Mouse (Mus musculus) intestine, embryonic 16.5 days (tissue): ENCODE measurements around the gene Gpr157. TPM values are rescaled to one million over a fixed set of nuclear protein-coding genes. Genes with fewer than 3 reads are reported as not detected.
A peak's percentile ranks its signal among the peaks of the same experiment; 100 is the strongest.

Experiments
- ATAC-seq: fragments of 200-750 bp; cut with Nextera tagmentation; 2 replicates; pipeline ENCODE4 v1.8.0; 2017; ENCODE audit warnings: moderate TSS enrichment, moderate library complexity
- H3K27ac ChIP-seq: fragments of 300-500 bp; sonication (generic); 2 replicates; pipeline ENCODE4 v1.5.1; 2014; ENCODE audit warnings: mild to moderate bottlenecking, low read length
- H3K27me3 ChIP-seq: fragments of 300-500 bp; sonication (generic); replicated peaks from 2 replicates; pipeline ENCODE4 v1.6.1; 2014; ENCODE audit warnings: low read length, control low read depth, mixed read lengths; ENCODE audit not compliant: control insufficient read depth, insufficient read depth
- H3K36me3 ChIP-seq: fragments of 300-500 bp; sonication (generic); 2 replicates; pipeline ENCODE4 v1.6.1; 2014; ENCODE audit warnings: low read length, control low read depth; ENCODE audit not compliant: control insufficient read depth, insufficient read depth
- H3K4me1 ChIP-seq: fragments of 300-500 bp; sonication (generic); 2 replicates; pipeline ENCODE4 v1.6.1; 2014; ENCODE audit warnings: low read length, control low read depth, mixed read lengths; ENCODE audit not compliant: control insufficient read depth, insufficient read depth
- H3K4me2 ChIP-seq: fragments of 300-500 bp; sonication (generic); 2 replicates; pipeline ENCODE4 v1.6.1; 2014; ENCODE audit warnings: low read depth, low read length, control low read depth
- H3K4me3 ChIP-seq: fragments of 300-500 bp; sonication (generic); 2 replicates; pipeline ENCODE4 v1.5.1; 2014; ENCODE audit warnings: mild to moderate bottlenecking, low read length
- H3K9ac ChIP-seq: fragments of 300-500 bp; sonication (generic); 2 replicates; pipeline ENCODE4 v1.6.1; 2014; ENCODE audit warnings: low read depth, low read length
- H3K9me3 ChIP-seq: fragments of 300-500 bp; sonication (generic); 2 replicates; pipeline ENCODE4 v1.6.1; 2016; ENCODE audit warnings: low read length, control low read depth; ENCODE audit not compliant: control insufficient read depth
- WGBS: fragments of 180-500 bp; shearing (Covaris S2); extraction: QIAGEN DNeasy Blood & Tissue Kit; methylation state at CpG from one replicate; pipeline ENCODE4 v1.1.7; 2014; 5-methylcytosine and 5-hydroxymethylcytosine counted together
- polyA plus RNA-seq: library from polyadenylated mRNA; unstranded; fragments of >200 nt; fragmentation: Nextera tagmentation; extraction: Ambion mirVana; gene quantifications from 2 replicates; pipeline ENCODE4 v1.2.1, GENCODE M21; 2015

Gpr157 gene
- polyA plus RNA-seq, 1 experiment from 2014 or later = 1.6 TPM

GRCm38 (mm10) chr4:150080330-150080967 is 6.7 kb upstream of the Gpr157 start:
- Histone ChIP-seq H3K4me3 (no peak overlapping the region), H3K27me3 (no peaks in the 10 kb centered on the region), H3K27ac (peak overlapping the region; percentile 46; the same call in 1 of the 2 replicates), H3K4me2 (no peak overlapping the region), H3K9me3 (no peaks in the 10 kb centered on the region), H3K4me1 (peaks cover 4% of the 10 kb centered on the region), H3K36me3 (no peaks in the 10 kb centered on the region), H3K9ac (no peak overlapping the region)
- ATAC-seq = no peak
- 68% methylated on average over 11 of the region's 11 CpGs for WGBS

- Histone ChIP-seq H3K27ac (no peak overlapping the region), H3K4me1 (peaks cover 22% of the 10 kb centered on the region), H3K9me3 (no peaks in the 10 kb centered on the region), H3K36me3 (no peaks in the 10 kb centered on the region), H3K4me3 (no peak overlapping the region), H3K9ac (no peak overlapping the region), H3K27me3 (no peaks in the 10 kb centered on the region), H3K4me2 (no peak overlapping the region)
- 78% methylated on average over 4 of the region's 4 CpGs for WGBS
- no peak for ATAC-seq
Observed at GRCm38 (mm10) chr4:150085366-150085765, 1.8 kb upstream of the Gpr157 start.

GRCm38 (mm10) chr4:150086841-150087160 is 364 bp upstream of the Gpr157 start:
- Histone ChIP-seq H3K4me3 (peak overlapping the region; percentile 69), H3K4me1 (peaks cover 22% of the 10 kb centered on the region), H3K27me3 (no peaks in the 10 kb centered on the region), H3K36me3 (no peaks in the 10 kb centered on the region), H3K9ac (peak overlapping the region; percentile 57), H3K27ac (no peak overlapping the region; the same call in 1 of the 2 replicates), H3K9me3 (no peaks in the 10 kb centered on the region), H3K4me2 (peak overlapping the region; percentile 98)
- WGBS = 4% methylated on average over 7 of the region's 7 CpGs
- no peak for ATAC-seq

GRCm38 (mm10) chr4:150087890-150088530 is 845 bp downstream of the Gpr157 start:
- Histone ChIP-seq H3K27ac (peak overlapping the region; percentile 84), H3K9me3 (no peaks in the 10 kb centered on the region), H3K9ac (peak overlapping the region; percentile 84), H3K36me3 (no peaks in the 10 kb centered on the region), H3K27me3 (no peaks in the 10 kb centered on the region), H3K4me2 (peak overlapping the region; percentile 98), H3K4me3 (peak overlapping the region; percentile 69), H3K4me1 (peaks cover 27% of the 10 kb centered on the region)
- WGBS = 20% methylated on average over 29 of the region's 29 CpGs
- no peak for ATAC-seq

- no peaks in the 10 kb centered on the region for H3K27me3 ChIP-seq
- no peak overlapping the region for H3K27ac ChIP-seq
- ATAC-seq = no peak
- H3K4me3 ChIP-seq = no peak overlapping the region
- H3K9me3 ChIP-seq = no peaks in the 10 kb centered on the region
- no peaks in the 10 kb centered on the region for H3K36me3 ChIP-seq
- no peak overlapping the region for H3K9ac ChIP-seq
- 74% methylated on average over 10 of the region's 10 CpGs for WGBS
- peaks cover 33% of the 10 kb centered on the region for H3K4me1 ChIP-seq
- peak overlapping the region; percentile 98; the same call in 1 of the 2 replicates for H3K4me2 ChIP-seq
Observed at GRCm38 (mm10) chr4:150089121-150089520, 2.0 kb downstream of the Gpr157 start.

- Histone ChIP-seq H3K9me3 (no peaks in the 10 kb centered on the region), H3K27ac (no peak overlapping the region), H3K9ac (no peak overlapping the region), H3K4me3 (no peak overlapping the region), H3K4me1 (peaks cover 43% of the 10 kb centered on the region), H3K4me2 (no peak overlapping the region), H3K27me3 (no peaks in the 10 kb centered on the region), H3K36me3 (no peaks in the 10 kb centered on the region)
- WGBS = 84% methylated on average over 18 of the region's 18 CpGs
- no peak for ATAC-seq
Observed at GRCm38 (mm10) chr4:150091887-150092582, 4.9 kb downstream of the Gpr157 start.

GRCm38 (mm10) chr4:150092583-150092902 is 5.4 kb downstream of the Gpr157 start:
- WGBS = 63% methylated on average over 3 of the region's 3 CpGs
- Histone ChIP-seq H3K9me3 (no peaks in the 10 kb centered on the region), H3K27ac (no peak overlapping the region), H3K4me1 (peaks cover 43% of the 10 kb centered on the region), H3K4me2 (no peak overlapping the region), H3K9ac (no peak overlapping the region), H3K36me3 (no peaks in the 10 kb centered on the region), H3K27me3 (no peaks in the 10 kb centered on the region), H3K4me3 (no peak overlapping the region)
- ATAC-seq = no peak

- peak overlapping the region; percentile 30 for H3K4me2 ChIP-seq
- H3K4me3 ChIP-seq = no peak overlapping the region
- H3K36me3 ChIP-seq = no peaks in the 10 kb centered on the region
- WGBS = 30% methylated on average over 12 of the region's 12 CpGs
- H3K9ac ChIP-seq = peak overlapping the region; percentile 25; the same call in 1 of the 2 replicates
- H3K27ac ChIP-seq = peak overlapping the region; percentile 77
- peak; percentile 87 for ATAC-seq
- no peaks in the 10 kb centered on the region for H3K27me3 ChIP-seq
- no peaks in the 10 kb centered on the region for H3K9me3 ChIP-seq
- H3K4me1 ChIP-seq = peaks cover 39% of the 10 kb centered on the region
Observed at GRCm38 (mm10) chr4:150093560-150094462, 6.6 kb downstream of the Gpr157 start.

- H3K4me2 ChIP-seq = peak overlapping the region; percentile 30; the same call in 1 of the 2 replicates
- ATAC-seq = peak; percentile 17; the same call in 1 of the 2 replicates
- no peaks in the 10 kb centered on the region for H3K36me3 ChIP-seq
- peak overlapping the region; percentile 77 for H3K27ac ChIP-seq
- peak overlapping the region; percentile 25 for H3K9ac ChIP-seq
- H3K4me1 ChIP-seq = peaks cover 35% of the 10 kb centered on the region
- no peaks in the 10 kb centered on the region for H3K9me3 ChIP-seq
- 38% methylated on average over 5 of the region's 5 CpGs for WGBS
- no peak overlapping the region for H3K4me3 ChIP-seq
- no peaks in the 10 kb centered on the region for H3K27me3 ChIP-seq
Observed at GRCm38 (mm10) chr4:150094463-150094789, 7.3 kb downstream of the Gpr157 start.
